Mouse (Mus musculus): ENCODE results near the gene Immp2l. TPM values are rescaled to one million over a fixed set of nuclear protein-coding genes. Genes with fewer than 3 reads are reported as not detected.

Gene Immp2l
- polyA plus RNA-seq, 2 experiments, result 6.9 to 10.6 TPM

DNA sequence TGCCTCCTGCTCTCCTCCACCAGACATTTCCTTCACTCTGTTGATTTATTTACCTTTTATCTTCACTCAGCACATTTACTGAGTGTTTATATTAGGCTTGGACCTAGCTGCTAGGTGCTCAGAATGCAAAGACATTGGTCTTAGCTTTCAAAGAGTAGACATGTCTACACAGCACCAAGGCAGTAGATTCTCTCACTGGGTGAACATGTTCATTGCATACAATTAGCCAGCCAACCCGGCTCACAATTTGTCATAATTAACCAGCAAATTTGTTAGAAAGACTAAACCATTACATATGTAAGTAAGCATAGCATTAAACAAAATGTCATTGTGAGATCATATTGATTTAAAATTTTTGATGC lies 542.5 kb downstream of the Immp2l start:
- ATAC-seq (ENCODE audit: low FRiP score, low read depth), result no peak
- TF ChIP-seq POLR2A (IDR thresholded peaks at IDR 0.05; ENCODE audit: borderline replicate concordance, extremely low read depth, insufficient read depth, insufficient read length), result no peak
- 17% methylated on average over 1 of the region's 1 CpGs for WGBS
- no peaks in the 10 kb centered on the region for H3K27me3 ChIP-seq (ENCODE audit: control insufficient read depth, insufficient read depth, low read length)
- H3K4me2 ChIP-seq (replicated peaks; ENCODE audit: low read depth, low read length, severe bottlenecking), result peak overlapping the region; percentile 43; the same call in 1 of the 2 replicates
- H3K27ac ChIP-seq (replicated peaks; ENCODE audit: low read depth, low read length), result no peak overlapping the region
- H3K9me3 ChIP-seq (ENCODE audit: control insufficient read depth, low read length), result no peaks in the 10 kb centered on the region
- H3K4me3 ChIP-seq (replicated peaks; ENCODE audit: low read length), result no peak overlapping the region
- H3K36me3 ChIP-seq (ENCODE audit: control insufficient read depth, insufficient read depth, low read length), result no peaks in the 10 kb centered on the region
- no peak overlapping the region; the same call in 1 of the 2 replicates for H3K9ac ChIP-seq (ENCODE audit: low read depth, low read length, severe bottlenecking)
- peaks cover 7% of the 10 kb centered on the region; the same call in 1 of the 2 replicates for H3K4me1 ChIP-seq (ENCODE audit: control insufficient read depth, insufficient read depth, low read length)
- DNase-seq (ENCODE audit: low spot score), result no peak

GRCm38 (mm10) chr12:41573754-41574153 lies 549.9 kb downstream of the Immp2l start:
- Histone ChIP-seq H3K9me3 (ENCODE audit: control insufficient read depth, low read length) (no peaks in the 10 kb centered on the region), H3K36me3 (ENCODE audit: control insufficient read depth, insufficient read depth, low read length) (no peaks in the 10 kb centered on the region), H3K9ac (ENCODE audit: low read depth, low read length, severe bottlenecking) (no peak overlapping the region), H3K27ac (replicated peaks; ENCODE audit: low read depth, low read length) (no peak overlapping the region), H3K27me3 (ENCODE audit: control insufficient read depth, insufficient read depth, low read length) (no peaks in the 10 kb centered on the region), H3K4me3 (replicated peaks; ENCODE audit: low read length) (no peak overlapping the region), H3K4me2 (replicated peaks; ENCODE audit: low read depth, low read length, severe bottlenecking) (no peak overlapping the region), H3K4me1 (ENCODE audit: control insufficient read depth, insufficient read depth, low read length) (no peaks in the 10 kb centered on the region)
- DNase-seq (ENCODE audit: low spot score) (no peak), ATAC-seq (ENCODE audit: low FRiP score, low read depth) (no peak)
- no peak for TF ChIP-seq POLR2A (IDR thresholded peaks at IDR 0.05; ENCODE audit: borderline replicate concordance, extremely low read depth, insufficient read depth, insufficient read length)
- WGBS, result 44% methylated on average over 3 of the region's 3 CpGs

- no peak overlapping the region for H3K9ac ChIP-seq (ENCODE audit: low read depth, low read length, severe bottlenecking)
- H3K27ac ChIP-seq (replicated peaks; ENCODE audit: low read depth, low read length), result no peak overlapping the region
- WGBS, result 71% methylated on average over 4 of the region's 4 CpGs
- H3K4me3 ChIP-seq (replicated peaks; ENCODE audit: low read length), result no peak overlapping the region
- DNase-seq (ENCODE audit: low spot score) (no peak), ATAC-seq (ENCODE audit: low FRiP score, low read depth) (no peak)
- H3K27me3 ChIP-seq (ENCODE audit: control insufficient read depth, insufficient read depth, low read length), result no peaks in the 10 kb centered on the region
- no peaks in the 10 kb centered on the region for H3K9me3 ChIP-seq (ENCODE audit: control insufficient read depth, low read length)
- TF ChIP-seq POLR2A (IDR thresholded peaks at IDR 0.05; ENCODE audit: borderline replicate concordance, extremely low read depth, insufficient read depth, insufficient read length), result no peak
- H3K4me2 ChIP-seq (replicated peaks; ENCODE audit: low read depth, low read length, severe bottlenecking), result no peak overlapping the region
- no peaks in the 10 kb centered on the region for H3K4me1 ChIP-seq (ENCODE audit: control insufficient read depth, insufficient read depth, low read length)
- H3K36me3 ChIP-seq (ENCODE audit: control insufficient read depth, insufficient read depth, low read length), result no peaks in the 10 kb centered on the region
Measured at GRCm38 (mm10) chr12:41575221-41575620, 551.3 kb downstream of the Immp2l start.

DNA sequence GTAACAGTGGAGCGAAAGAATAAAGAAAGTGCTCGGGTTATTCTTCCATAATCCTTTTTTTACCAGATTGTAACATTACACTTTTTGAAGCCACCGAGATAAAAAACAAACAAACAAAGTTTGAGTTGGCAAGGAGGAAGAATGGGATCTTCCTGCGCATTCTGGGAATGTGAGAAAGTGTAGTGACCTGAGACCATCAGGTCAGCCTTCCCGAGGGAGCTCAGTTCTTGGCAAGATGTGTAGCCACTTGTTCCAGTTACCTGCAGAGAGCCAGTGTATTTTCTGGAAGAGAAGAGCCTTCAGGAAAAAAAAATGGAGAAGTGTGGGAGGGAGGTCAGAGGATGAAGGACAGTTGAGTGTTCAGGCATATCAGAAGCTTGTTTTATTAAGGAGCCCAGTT lies 569.5 kb downstream of the Immp2l start:
- TF ChIP-seq POLR2A (IDR thresholded peaks at IDR 0.05; ENCODE audit: borderline replicate concordance, extremely low read depth, insufficient read depth, insufficient read length), result no peak
- Histone ChIP-seq H3K27me3 (ENCODE audit: control insufficient read depth, insufficient read depth, low read length) (no peaks in the 10 kb centered on the region), H3K4me1 (ENCODE audit: control insufficient read depth, insufficient read depth, low read length) (no peaks in the 10 kb centered on the region), H3K9me3 (ENCODE audit: control insufficient read depth, low read length) (no peaks in the 10 kb centered on the region), H3K4me3 (replicated peaks; ENCODE audit: low read length) (no peak overlapping the region), H3K27ac (replicated peaks; ENCODE audit: low read depth, low read length) (no peak overlapping the region), H3K36me3 (ENCODE audit: control insufficient read depth, insufficient read depth, low read length) (no peaks in the 10 kb centered on the region), H3K9ac (ENCODE audit: low read depth, low read length, severe bottlenecking) (no peak overlapping the region), H3K4me2 (replicated peaks; ENCODE audit: low read depth, low read length, severe bottlenecking) (no peak overlapping the region)
- 80% methylated on average over 5 of the region's 5 CpGs for WGBS
- ATAC-seq (ENCODE audit: low FRiP score, low read depth) (no peak), DNase-seq (ENCODE audit: low spot score) (no peak)

DNA sequence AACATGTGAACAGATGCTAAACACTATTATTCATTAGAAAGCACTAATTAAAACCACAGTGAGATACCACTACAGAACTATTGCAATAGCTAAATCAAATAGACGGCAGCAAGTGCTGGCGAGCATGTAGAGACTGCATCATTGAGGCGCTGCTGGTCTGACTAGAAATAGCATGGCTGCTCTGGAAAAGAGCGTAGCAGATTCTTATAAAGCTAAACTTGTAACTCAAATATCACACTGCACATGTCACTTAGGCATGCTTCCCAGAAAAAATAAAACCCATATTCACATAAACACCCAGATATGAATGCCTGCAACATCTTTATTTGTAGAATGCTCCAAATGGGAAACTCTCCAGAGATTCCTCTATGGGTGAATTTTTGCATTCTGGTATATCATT lies 570.1 kb downstream of the Immp2l start:
- no peaks in the 10 kb centered on the region for H3K36me3 ChIP-seq (ENCODE audit: control insufficient read depth, insufficient read depth, low read length)
- H3K9ac ChIP-seq (ENCODE audit: low read depth, low read length, severe bottlenecking), result no peak overlapping the region
- H3K9me3 ChIP-seq (ENCODE audit: control insufficient read depth, low read length), result no peaks in the 10 kb centered on the region
- TF ChIP-seq POLR2A (IDR thresholded peaks at IDR 0.05; ENCODE audit: borderline replicate concordance, extremely low read depth, insufficient read depth, insufficient read length), result no peak
- no peaks in the 10 kb centered on the region for H3K4me1 ChIP-seq (ENCODE audit: control insufficient read depth, insufficient read depth, low read length)
- H3K4me3 ChIP-seq (replicated peaks; ENCODE audit: low read length), result no peak overlapping the region
- no peak for DNase-seq (ENCODE audit: low spot score)
- no peak overlapping the region for H3K27ac ChIP-seq (replicated peaks; ENCODE audit: low read depth, low read length)
- no peak for ATAC-seq (ENCODE audit: low FRiP score, low read depth)
- 85% methylated on average over 4 of the region's 4 CpGs for WGBS
- H3K4me2 ChIP-seq (replicated peaks; ENCODE audit: low read depth, low read length, severe bottlenecking), result no peak overlapping the region
- no peaks in the 10 kb centered on the region for H3K27me3 ChIP-seq (ENCODE audit: control insufficient read depth, insufficient read depth, low read length)

DNA sequence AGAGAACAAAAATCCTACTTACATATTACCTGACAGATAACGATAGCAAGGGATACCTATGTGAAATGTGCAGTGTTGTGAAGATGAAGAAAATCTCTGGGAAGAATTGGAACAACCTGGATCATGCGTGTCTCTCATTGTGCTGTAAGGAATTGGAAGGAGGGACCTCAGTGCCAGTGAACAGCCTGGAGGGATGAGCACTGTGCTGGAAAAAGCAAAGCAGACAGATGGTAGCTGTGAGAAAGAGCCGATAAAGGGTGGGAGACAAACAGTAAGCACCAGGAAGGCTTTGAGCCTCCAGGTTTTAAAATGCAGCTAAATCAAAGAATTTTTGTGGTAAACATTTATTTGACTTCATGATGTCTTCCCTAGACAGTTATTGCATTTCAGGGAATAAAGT lies 591.4 kb downstream of the Immp2l start:
- no peaks in the 10 kb centered on the region for H3K27me3 ChIP-seq (ENCODE audit: control insufficient read depth, insufficient read depth, low read length)
- DNase-seq (ENCODE audit: low spot score) (no peak), ATAC-seq (ENCODE audit: low FRiP score, low read depth) (no peak)
- no peak overlapping the region for H3K4me2 ChIP-seq (replicated peaks; ENCODE audit: low read depth, low read length, severe bottlenecking)
- TF ChIP-seq POLR2A (IDR thresholded peaks at IDR 0.05; ENCODE audit: borderline replicate concordance, extremely low read depth, insufficient read depth, insufficient read length), result no peak
- H3K9me3 ChIP-seq (ENCODE audit: control insufficient read depth, low read length), result no peaks in the 10 kb centered on the region
- 77% methylated on average over 3 of the region's 3 CpGs for WGBS
- no peak overlapping the region for H3K4me3 ChIP-seq (replicated peaks; ENCODE audit: low read length)
- H3K27ac ChIP-seq (replicated peaks; ENCODE audit: low read depth, low read length), result no peak overlapping the region
- no peaks in the 10 kb centered on the region for H3K4me1 ChIP-seq (ENCODE audit: control insufficient read depth, insufficient read depth, low read length)
- no peaks in the 10 kb centered on the region for H3K36me3 ChIP-seq (ENCODE audit: control insufficient read depth, insufficient read depth, low read length)
- no peak overlapping the region for H3K9ac ChIP-seq (ENCODE audit: low read depth, low read length, severe bottlenecking)

All from limb, embryonic 14.5 days (tissue).